Mouse (Mus musculus): ENCODE measurements at regions not wholly inside any gene's neighbourhood (a gene's known extent, or its start where the extent isn't known, plus 50 kb on each side); places are given as distances from the start of the nearest gene placed in this dataset.

GRCm38 (mm10) chr4:55672288-55672687, 140.0 kb upstream of the Klf4 start:
- Histone ChIP-seq H3K27me3 (no peaks in the 10 kb centered on the region), H3K9me3 (no peaks in the 10 kb centered on the region), H3K36me3 (no peaks in the 10 kb centered on the region), H3K4me2 (replicated peaks) (no peak overlapping the region), H3K4me3 (no peak overlapping the region), H3K27ac (replicated peaks) (no peak overlapping the region), H3K4me1 (no peaks in the 10 kb centered on the region), H3K9ac (replicated peaks) (no peak overlapping the region)
- no peak for ATAC-seq (ENCODE audit: low FRiP score, low read depth)
- 76% methylated on average over 6 of the region's 6 CpGs for WGBS

GRCm38 (mm10) chr4:55670258-55670657, 138.0 kb upstream of the Klf4 start:
- no peak overlapping the region for H3K4me3 ChIP-seq
- no peaks in the 10 kb centered on the region for H3K36me3 ChIP-seq
- H3K9ac ChIP-seq (replicated peaks): no peak overlapping the region
- H3K9me3 ChIP-seq: no peaks in the 10 kb centered on the region
- H3K27me3 ChIP-seq: no peaks in the 10 kb centered on the region
- H3K27ac ChIP-seq (replicated peaks): no peak overlapping the region
- WGBS: 84% methylated on average over 4 of the region's 4 CpGs
- no peak for ATAC-seq (ENCODE audit: low FRiP score, low read depth)
- H3K4me1 ChIP-seq: no peaks in the 10 kb centered on the region
- no peak overlapping the region for H3K4me2 ChIP-seq (replicated peaks)

- Histone ChIP-seq H3K4me2 (replicated peaks) (no peak overlapping the region), H3K9ac (replicated peaks) (no peak overlapping the region), H3K4me3 (no peak overlapping the region), H3K27ac (replicated peaks) (no peak overlapping the region), H3K36me3 (no peaks in the 10 kb centered on the region), H3K4me1 (peaks cover 7% of the 10 kb centered on the region; the same call in 1 of the 2 replicates), H3K27me3 (no peaks in the 10 kb centered on the region), H3K9me3 (no peaks in the 10 kb centered on the region)
- no peak for ATAC-seq (ENCODE audit: low FRiP score, low read depth)
- WGBS: 90% methylated on average over 4 of the region's 4 CpGs
Observed at GRCm38 (mm10) chr4:55664822-55665221, 132.6 kb upstream of the Klf4 start.

GRCm38 (mm10) chr4:55663856-55664255, 131.6 kb upstream of the Klf4 start:
- Histone ChIP-seq H3K27ac (replicated peaks) (no peak overlapping the region), H3K4me2 (replicated peaks) (no peak overlapping the region), H3K36me3 (no peaks in the 10 kb centered on the region), H3K27me3 (no peaks in the 10 kb centered on the region), H3K4me1 (peaks cover 7% of the 10 kb centered on the region; the same call in 1 of the 2 replicates), H3K9me3 (no peaks in the 10 kb centered on the region), H3K9ac (replicated peaks) (no peak overlapping the region), H3K4me3 (no peak overlapping the region)
- 36% methylated on average over 5 of the region's 5 CpGs for WGBS
- ATAC-seq (ENCODE audit: low FRiP score, low read depth): no peak

- Histone ChIP-seq H3K36me3 (no peaks in the 10 kb centered on the region), H3K9me3 (no peaks in the 10 kb centered on the region), H3K4me2 (replicated peaks) (no peak overlapping the region), H3K27ac (replicated peaks) (no peak overlapping the region), H3K4me1 (peaks cover 7% of the 10 kb centered on the region; the same call in 1 of the 2 replicates), H3K9ac (replicated peaks) (no peak overlapping the region), H3K4me3 (no peak overlapping the region), H3K27me3 (no peaks in the 10 kb centered on the region)
- ATAC-seq (ENCODE audit: low FRiP score, low read depth): no peak
- 73% methylated on average over 5 of the region's 5 CpGs for WGBS
Observed at GRCm38 (mm10) chr4:55662041-55662440, 129.8 kb upstream of the Klf4 start.

- Histone ChIP-seq H3K27ac (replicated peaks) (no peak overlapping the region), H3K9ac (replicated peaks) (no peak overlapping the region), H3K4me2 (replicated peaks) (no peak overlapping the region), H3K27me3 (peaks cover 4% of the 10 kb centered on the region; the same call in 1 of the 2 replicates), H3K9me3 (no peaks in the 10 kb centered on the region), H3K36me3 (no peaks in the 10 kb centered on the region), H3K4me3 (no peak overlapping the region), H3K4me1 (peaks cover 6% of the 10 kb centered on the region; the same call in 1 of the 2 replicates)
- 88% methylated on average over 6 of the region's 6 CpGs for WGBS
- no peak for ATAC-seq (ENCODE audit: low FRiP score, low read depth)
Observed at GRCm38 (mm10) chr4:55658904-55659303, 126.6 kb upstream of the Klf4 start.

- Histone ChIP-seq H3K27me3 (peaks cover 17% of the 10 kb centered on the region), H3K9ac (replicated peaks) (no peak overlapping the region), H3K36me3 (no peaks in the 10 kb centered on the region), H3K9me3 (no peaks in the 10 kb centered on the region), H3K4me1 (peaks cover 8% of the 10 kb centered on the region), H3K4me3 (no peak overlapping the region), H3K27ac (replicated peaks) (no peak overlapping the region), H3K4me2 (replicated peaks) (no peak overlapping the region)
- 89% methylated on average over 2 of the region's 2 CpGs for WGBS
- ATAC-seq (ENCODE audit: low FRiP score, low read depth): no peak
Observed at GRCm38 (mm10) chr4:55655329-55655728, 123.1 kb upstream of the Klf4 start.

GRCm38 (mm10) chr4:55652628-55653027, 120.4 kb upstream of the Klf4 start:
- ATAC-seq (ENCODE audit: low FRiP score, low read depth): no peak
- WGBS: 81% methylated on average over 5 of the region's 5 CpGs
- Histone ChIP-seq H3K9me3 (no peaks in the 10 kb centered on the region), H3K27me3 (peaks cover 26% of the 10 kb centered on the region), H3K4me2 (replicated peaks) (no peak overlapping the region), H3K4me3 (no peak overlapping the region), H3K36me3 (no peaks in the 10 kb centered on the region), H3K27ac (replicated peaks) (no peak overlapping the region), H3K4me1 (peaks cover 10% of the 10 kb centered on the region), H3K9ac (replicated peaks) (no peak overlapping the region)

GRCm38 (mm10) chr4:55651811-55652410, 119.6 kb upstream of the Klf4 start:
- Histone ChIP-seq H3K36me3 (no peaks in the 10 kb centered on the region), H3K27me3 (peaks cover 26% of the 10 kb centered on the region), H3K9me3 (no peaks in the 10 kb centered on the region), H3K4me3 (peak overlapping the region; percentile 59), H3K4me1 (peaks cover 10% of the 10 kb centered on the region), H3K27ac (replicated peaks) (peak overlapping the region; percentile 82), H3K4me2 (replicated peaks) (peak overlapping the region; percentile 77), H3K9ac (replicated peaks) (peak overlapping the region; percentile 74; the same call in 1 of the 2 replicates)
- WGBS: 10% methylated on average over 12 of the region's 12 CpGs
- ATAC-seq (ENCODE audit: low FRiP score, low read depth): no peak

GRCm38 (mm10) chr4:55651051-55651763, 118.9 kb upstream of the Klf4 start:
- H3K27me3 ChIP-seq: peaks cover 26% of the 10 kb centered on the region
- peak overlapping the region; percentile 59 for H3K4me3 ChIP-seq
- peak overlapping the region; percentile 82 for H3K27ac ChIP-seq (replicated peaks)
- peaks cover 10% of the 10 kb centered on the region for H3K4me1 ChIP-seq
- peak; percentile 90 for ATAC-seq (ENCODE audit: low FRiP score, low read depth)
- H3K9ac ChIP-seq (replicated peaks): peak overlapping the region; percentile 74
- H3K9me3 ChIP-seq: no peaks in the 10 kb centered on the region
- no peaks in the 10 kb centered on the region for H3K36me3 ChIP-seq
- WGBS: under 1% methylated on average over 55 of the region's 56 CpGs
- H3K4me2 ChIP-seq (replicated peaks): peak overlapping the region; percentile 77

GRCm38 (mm10) chr4:55650186-55650585, 117.9 kb upstream of the Klf4 start:
- Histone ChIP-seq H3K27me3 (peaks cover 23% of the 10 kb centered on the region), H3K4me2 (replicated peaks) (peak overlapping the region; percentile 77; the same call in 1 of the 2 replicates), H3K4me1 (peaks cover 10% of the 10 kb centered on the region), H3K4me3 (no peak overlapping the region), H3K27ac (replicated peaks) (no peak overlapping the region), H3K9me3 (no peaks in the 10 kb centered on the region), H3K9ac (replicated peaks) (no peak overlapping the region), H3K36me3 (no peaks in the 10 kb centered on the region)
- WGBS: 62% methylated on average over 7 of the region's 7 CpGs
- ATAC-seq (ENCODE audit: low FRiP score, low read depth): no peak

- Histone ChIP-seq H3K27ac (replicated peaks) (no peak overlapping the region), H3K9ac (replicated peaks) (no peak overlapping the region), H3K4me2 (replicated peaks) (no peak overlapping the region), H3K27me3 (peaks cover 22% of the 10 kb centered on the region), H3K36me3 (no peaks in the 10 kb centered on the region), H3K4me3 (no peak overlapping the region), H3K4me1 (peaks cover 10% of the 10 kb centered on the region), H3K9me3 (no peaks in the 10 kb centered on the region)
- no peak for ATAC-seq (ENCODE audit: low FRiP score, low read depth)
- WGBS: 49% methylated on average over 7 of the region's 7 CpGs
Observed at GRCm38 (mm10) chr4:55648376-55648775, 116.1 kb upstream of the Klf4 start.

Measured in midbrain, embryonic 12.5 days (tissue).